8 mouse cellular contexts compared by ENCODE assay signal in genomic region chr8:116927880-116928279, GRCm38 (mm10). TPM values are rescaled to one million over a fixed set of nuclear protein-coding genes. Genes with fewer than 3 reads are reported as not detected.
DNase-seq lines count a peak whose midpoint lies in the region; ATAC-seq and TF ChIP-seq lines count a peak whose summit lies in the region.

No protein-coding gene starts in this region.

- H3K27ac ChIP-seq in cerebellum, adult 2 months (ENCODE audit: insufficient read depth, low read length), result no peak overlapping the region
- H3K27ac ChIP-seq in kidney, embryonic 16.5 days (ENCODE audit: low read length), result no peak overlapping the region

- H3K9ac ChIP-seq in kidney, embryonic 16.5 days (replicated peaks; ENCODE audit: low read length), result no peak overlapping the region

- H3K4me2 ChIP-seq in kidney, embryonic 16.5 days (replicated peaks; ENCODE audit: low read depth, low read length), result no peak overlapping the region

- WGBS in cerebellum, adult 2 months, result 84% methylated on average over 9 of the region's 9 CpGs
- WGBS in kidney, embryonic 16.5 days, result 81% methylated on average over 9 of the region's 9 CpGs

- TF ChIP-seq CTCF in cerebellum, adult 2 months (IDR thresholded peaks at IDR 0.05; ENCODE audit: borderline replicate concordance, insufficient read depth, low read depth, low read length), result peak; percentile 40; the same call in 1 of the 2 replicates

- TF ChIP-seq POLR2A in cerebellum, adult 2 months (IDR thresholded peaks at IDR 0.05; ENCODE audit: borderline replicate concordance, insufficient read depth, low read length), result no peak

- no peak for DNase-seq in cerebellum, adult 2 months
- DNase-seq in cerebellum, adult 9-10 months, result no peak
- peak; percentile 39 for DNase-seq in ovary, postnatal 36 days (ENCODE audit: low spot score)
- no peak for DNase-seq in ovary, adult 18-20 months (ENCODE audit: low spot score)
- DNase-seq in mesoderm, embryonic 11.5 days (ENCODE audit: low read depth, low spot score), result peak; percentile 34
- DNase-seq in cerebellum, adult 9-11 months, result no peak

- no peaks in the 10 kb centered on the region for H3K9me3 ChIP-seq in kidney, embryonic 16.5 days (ENCODE audit: low read length)

- peaks cover 42% of the 10 kb centered on the region for H3K36me3 ChIP-seq in kidney, embryonic 16.5 days (ENCODE audit: insufficient read depth, low read length)

- H3K4me1 ChIP-seq in cerebellum, adult 2 months (ENCODE audit: control insufficient read depth, insufficient read depth, low read length), result no peaks in the 10 kb centered on the region
- H3K4me1 ChIP-seq in kidney, embryonic 16.5 days (ENCODE audit: insufficient read depth, low read length), result no peaks in the 10 kb centered on the region

- H3K4me3 ChIP-seq in cerebellum, adult 2 months (replicated peaks; ENCODE audit: insufficient read depth, low read depth, low read length), result no peak overlapping the region
- no peak overlapping the region for H3K4me3 ChIP-seq in kidney, embryonic 16.5 days (ENCODE audit: low read length)

- ATAC-seq in kidney, embryonic 16.5 days (ENCODE audit: low FRiP score, low TSS enrichment), result 0 out of 2 replicates have a peak, but pooled peaks have one; percentile 46
- ATAC-seq in activated CD4-positive, CD25-positive, alpha-beta regulatory T cell, adult 4 months, result no peak

- no peaks in the 10 kb centered on the region for H3K27me3 ChIP-seq in cerebellum, adult 2 months (ENCODE audit: control insufficient read depth, insufficient read depth, low read length)
- H3K27me3 ChIP-seq in kidney, embryonic 16.5 days (ENCODE audit: insufficient read depth, low read length), result no peaks in the 10 kb centered on the region

RNA-seq across cellular contexts. Expression of gene Cenpn, which starts 6.3 kb away (rescaled TPM):
- polyA plus RNA-seq in cerebellum, adult 2 months (2012; rRNA removed), result 2.5 TPM in 2 replicates
- 45.5 and 46.3 TPM in 2 replicates for polyA plus RNA-seq in kidney, embryonic 16.5 days (2015; fragmentation: Nextera tagmentation; extraction: Ambion mirVana)
- polyA plus RNA-seq in activated CD4-positive, CD25-positive, alpha-beta regulatory T cell, adult 4 months (2017; shearing (Covaris generic)), result 1 to 10 TPM; 7.4 to 8.5 TPM

RNA-seq across cellular contexts. Expression of gene Cmc2, which starts 6.6 kb away (rescaled TPM):
- 23.1 and 28.2 TPM in 2 replicates for polyA plus RNA-seq in cerebellum, adult 2 months (2012; rRNA removed)
- polyA plus RNA-seq in kidney, embryonic 16.5 days (2015; fragmentation: Nextera tagmentation; extraction: Ambion mirVana), result 79.4 and 89.3 TPM in 2 replicates
- polyA plus RNA-seq in activated CD4-positive, CD25-positive, alpha-beta regulatory T cell, adult 4 months (2017; shearing (Covaris generic)), result 10 to 100 TPM; 34.8 to 43.4 TPM

RNA-seq across cellular contexts. Expression of gene Atmin, which starts 15.3 kb away (rescaled TPM):
- polyA plus RNA-seq in cerebellum, adult 2 months (2012; rRNA removed), result 38.9 and 39.8 TPM in 2 replicates
- 12.0 and 12.9 TPM in 2 replicates for polyA plus RNA-seq in kidney, embryonic 16.5 days (2015; fragmentation: Nextera tagmentation; extraction: Ambion mirVana)
- 1 to 10 TPM; 7.0 to 9.0 TPM for polyA plus RNA-seq in activated CD4-positive, CD25-positive, alpha-beta regulatory T cell, adult 4 months (2017; shearing (Covaris generic))

RNA-seq across cellular contexts. Expression of gene 1700030J22Rik, which starts 50.9 kb away (rescaled TPM):
- 2.5 and 2.8 TPM in 2 replicates for polyA plus RNA-seq in cerebellum, adult 2 months (2012; rRNA removed)
- 2.6 and 2.7 TPM in 2 replicates for polyA plus RNA-seq in kidney, embryonic 16.5 days (2015; fragmentation: Nextera tagmentation; extraction: Ambion mirVana)
- not detected for polyA plus RNA-seq in activated CD4-positive, CD25-positive, alpha-beta regulatory T cell, adult 4 months (2017; shearing (Covaris generic))

Comparison
In these comparisons a context has a peak if more than half of its experiments do, and no peak if none do; other contexts are left out.
1. DNase-seq: peak in ovary, postnatal 36 days (single experiment) and mesoderm, embryonic 11.5 days (single experiment); none in cerebellum, adult 2 months (0 of 2), cerebellum, adult 9-10 months (single experiment), ovary, adult 18-20 months (single experiment) and cerebellum, adult 9-11 months (single experiment).